ENCODE assay signal across 8 mouse cellular contexts in the genomic region with DNA sequence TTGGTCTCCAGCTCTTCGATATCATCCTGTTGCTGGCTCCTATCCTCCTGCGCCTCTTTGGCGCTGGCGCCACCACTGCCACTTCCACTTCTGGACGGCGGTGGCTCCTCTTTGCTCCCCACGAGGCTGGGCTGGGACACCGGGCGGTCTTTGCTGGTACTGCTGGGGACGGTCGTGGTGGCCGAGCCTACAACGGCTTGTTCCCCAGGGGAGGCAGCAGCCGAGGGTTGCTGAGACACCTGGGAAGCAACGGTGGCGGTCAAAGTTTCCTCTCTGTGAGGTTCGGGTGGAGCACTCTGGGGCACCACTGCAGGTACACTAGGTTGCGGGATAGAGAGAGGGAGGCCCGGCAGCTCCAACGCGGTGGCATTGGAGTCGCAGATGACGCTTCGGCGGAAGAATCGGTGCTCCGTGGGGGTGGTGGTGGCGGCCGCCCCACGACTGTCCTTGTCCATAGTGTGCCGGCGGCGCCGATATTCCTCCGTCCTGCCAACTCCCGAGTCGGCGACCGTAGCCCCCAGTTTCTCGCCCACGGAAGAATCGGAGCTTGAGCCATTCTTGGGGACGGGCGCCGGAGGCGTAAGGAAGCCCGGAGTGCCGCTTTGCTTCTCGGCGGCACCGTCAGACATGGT. TPM values are rescaled to one million over a fixed set of nuclear protein-coding genes. Genes with fewer than 3 reads are reported as not detected.
A peak's percentile ranks its signal among the peaks of the same experiment; 100 is the strongest.
DNase-seq lines count a peak whose midpoint lies in the region; ATAC-seq and TF ChIP-seq lines count a peak whose summit lies in the region.

No protein-coding gene starts in this region.

- H3K4me3 ChIP-seq in bone marrow macrophage, adult 2 months (ENCODE audit: insufficient read depth, low read length) = peak overlapping the region; percentile 83
- peak overlapping the region; percentile 100 for H3K4me3 ChIP-seq in erythroblast, embryonic 14.5 days (replicated peaks)
- H3K4me3 ChIP-seq in heart, embryonic 12.5 days = peak overlapping the region; percentile 97
- peak overlapping the region; percentile 93 for H3K4me3 ChIP-seq in kidney, embryonic 16.5 days (ENCODE audit: low read length)
- peak overlapping the region; percentile 84 for H3K4me3 ChIP-seq in liver, embryonic 12.5 days
- H3K4me3 ChIP-seq in myocyte = peak overlapping the region; percentile 97

- peaks cover 56% of the 10 kb centered on the region for H3K79me2 ChIP-seq in myocyte (ENCODE audit: control insufficient read depth, insufficient read depth)

- peak; percentile 81 for DNase-seq in CD4-positive helper T cell, adult 2 months (ENCODE audit: low read depth, low spot score)
- DNase-seq in spleen, postnatal 4 days (ENCODE audit: low spot score in 2 of 2) = peak; percentile 84 to 92

- under 1% methylated on average over 51 of the region's 51 CpGs for WGBS in heart, embryonic 12.5 days
- WGBS in kidney, embryonic 16.5 days = under 1% methylated on average over 51 of the region's 51 CpGs
- WGBS in liver, embryonic 12.5 days (ENCODE audit: insufficient replicate concordance) = under 1% methylated on average over 51 of the region's 51 CpGs

- TF ChIP-seq POLR2A in bone marrow macrophage, adult 2 months (IDR thresholded peaks at IDR 0.05; ENCODE audit: borderline replicate concordance, low read depth, low read length) = no peak
- TF ChIP-seq POLR2A in myocyte (IDR thresholded peaks at IDR 0.05; ENCODE audit: insufficient read length, low read depth) = peak; percentile 36

- H3K27ac ChIP-seq in bone marrow macrophage, adult 2 months (ENCODE audit: insufficient read depth, low read depth, low read length) = peak overlapping the region; percentile 97
- H3K27ac ChIP-seq in heart, embryonic 12.5 days (ENCODE audit: poor library complexity, severe bottlenecking) = peak overlapping the region; percentile 99
- H3K27ac ChIP-seq in kidney, embryonic 16.5 days (ENCODE audit: low read length) = peak overlapping the region; percentile 99
- H3K27ac ChIP-seq in liver, embryonic 12.5 days = peak overlapping the region; percentile 100

- peak; percentile 37; the same call in 1 of the 2 replicates for ATAC-seq in heart, embryonic 12.5 days (ENCODE audit: insufficient number of reproducible peaks, low FRiP score)
- ATAC-seq in kidney, embryonic 16.5 days (ENCODE audit: low FRiP score, low TSS enrichment) = peak; percentile 6; the same call in 1 of the 2 replicates
- peak; percentile 6; the same call in 1 of the 2 replicates for ATAC-seq in liver, embryonic 12.5 days

- H3K27me3 ChIP-seq in erythroblast, embryonic 14.5 days (ENCODE audit: control insufficient read depth) = no peaks in the 10 kb centered on the region; the same call in 1 of the 2 replicates
- no peaks in the 10 kb centered on the region for H3K27me3 ChIP-seq in heart, embryonic 12.5 days (replicated peaks)
- H3K27me3 ChIP-seq in kidney, embryonic 16.5 days (ENCODE audit: insufficient read depth, low read length) = no peaks in the 10 kb centered on the region
- no peaks in the 10 kb centered on the region for H3K27me3 ChIP-seq in liver, embryonic 12.5 days (replicated peaks)
- no peaks in the 10 kb centered on the region for H3K27me3 ChIP-seq in myocyte (ENCODE audit: control insufficient read depth, insufficient read depth, insufficient read length)

- H3K9me3 ChIP-seq in erythroblast, embryonic 14.5 days (ENCODE audit: control insufficient read depth, low read length) = no peaks in the 10 kb centered on the region
- H3K9me3 ChIP-seq in heart, embryonic 12.5 days (replicated peaks) = no peaks in the 10 kb centered on the region
- H3K9me3 ChIP-seq in kidney, embryonic 16.5 days (ENCODE audit: low read length) = no peaks in the 10 kb centered on the region
- no peaks in the 10 kb centered on the region for H3K9me3 ChIP-seq in liver, embryonic 12.5 days (replicated peaks)

- peak overlapping the region; percentile 77 for H3ac ChIP-seq in myocyte (ENCODE audit: control insufficient read depth, insufficient read length)

- H3K4me2 ChIP-seq in heart, embryonic 12.5 days = peak overlapping the region; percentile 83
- peak overlapping the region; percentile 62 for H3K4me2 ChIP-seq in kidney, embryonic 16.5 days (replicated peaks; ENCODE audit: low read depth, low read length)
- peak overlapping the region; percentile 78 for H3K4me2 ChIP-seq in liver, embryonic 12.5 days
- H3K4me2 ChIP-seq in myocyte (ENCODE audit: low read depth) = peak overlapping the region; percentile 84

- no peak for TF ChIP-seq CTCF in bone marrow macrophage, adult 2 months (IDR thresholded peaks at IDR 0.05; ENCODE audit: low read depth, low read length)

- H3K9ac ChIP-seq in heart, embryonic 12.5 days = peak overlapping the region; percentile 98
- H3K9ac ChIP-seq in kidney, embryonic 16.5 days (replicated peaks; ENCODE audit: low read length) = peak overlapping the region; percentile 94
- H3K9ac ChIP-seq in liver, embryonic 12.5 days = peak overlapping the region; percentile 97

- H3K4me1 ChIP-seq in bone marrow macrophage, adult 2 months (ENCODE audit: control insufficient read depth, insufficient read depth, low read length) = peaks cover 9% of the 10 kb centered on the region
- peaks cover 29% of the 10 kb centered on the region for H3K4me1 ChIP-seq in erythroblast, embryonic 14.5 days (ENCODE audit: control insufficient read depth)
- H3K4me1 ChIP-seq in heart, embryonic 12.5 days (replicated peaks) = 0 out of 2 replicates have a peak, but pooled peaks cover 6% of the 10 kb centered on the region
- H3K4me1 ChIP-seq in kidney, embryonic 16.5 days (ENCODE audit: insufficient read depth, low read length) = peaks cover 10% of the 10 kb centered on the region
- H3K4me1 ChIP-seq in liver, embryonic 12.5 days = peaks cover 39% of the 10 kb centered on the region

- H3K36me3 ChIP-seq in erythroblast, embryonic 14.5 days (ENCODE audit: control insufficient read depth) = peaks cover 52% of the 10 kb centered on the region
- peaks cover 11% of the 10 kb centered on the region for H3K36me3 ChIP-seq in heart, embryonic 12.5 days
- H3K36me3 ChIP-seq in kidney, embryonic 16.5 days (ENCODE audit: insufficient read depth, low read length) = no peaks in the 10 kb centered on the region
- peaks cover 33% of the 10 kb centered on the region for H3K36me3 ChIP-seq in liver, embryonic 12.5 days
- H3K36me3 ChIP-seq in myocyte (ENCODE audit: control insufficient read depth, insufficient read depth) = peaks cover 10% of the 10 kb centered on the region

TF ChIP-seq in myocyte, 11 proteins besides CTCF, POLR2A, EP300 and RAD21:
- TF ChIP-seq REST (IDR thresholded peaks at IDR 0.05; ENCODE audit: insufficient read depth, insufficient read length) = no peak
- TF ChIP-seq TCF12 (IDR thresholded peaks at IDR 0.05; ENCODE audit: insufficient read depth, poor library complexity, severe bottlenecking) = no peak
- TF ChIP-seq POLR2AphosphoS2 (IDR thresholded peaks at IDR 0.05; ENCODE audit: insufficient read length, low read depth) = peak; percentile 69
- no peak for TF ChIP-seq CEBPB (IDR thresholded peaks at IDR 0.05; ENCODE audit: insufficient read depth, poor library complexity, severe bottlenecking)

RNA-seq across cellular contexts. Expression of a gene that starts 1.4 kb away (rescaled TPM):
- 336 and 345 TPM in 2 replicates for polyA plus RNA-seq in bone marrow macrophage, adult 2 months (2012; ENCODE audit: insufficient read depth, insufficient read length, missing spikeins)
- polyA plus RNA-seq in erythroblast, embryonic 14.5 days (2012) = 3.1 and 4.3 TPM in 2 replicates
- polyA plus RNA-seq in heart, embryonic 12.5 days (2016; fragmentation: Nextera tagmentation; extraction: Ambion mirVana) = 94.6 and 107 TPM in 2 replicates
- polyA plus RNA-seq in kidney, embryonic 16.5 days (2015; fragmentation: Nextera tagmentation; extraction: Ambion mirVana) = 40.7 and 57.0 TPM in 2 replicates
- polyA plus RNA-seq in liver, embryonic 12.5 days (2016; fragmentation: Nextera tagmentation; extraction: Ambion mirVana) = 31.3 and 36.5 TPM in 2 replicates
- polyA plus RNA-seq in myocyte (2012; fragmentation: generic; extraction: Trizol) = 90.3 TPM

RNA-seq across cellular contexts. Expression of a gene that starts 56.0 kb away (rescaled TPM):
- polyA plus RNA-seq in bone marrow macrophage, adult 2 months (2012; ENCODE audit: insufficient read depth, insufficient read length, missing spikeins) = not detected in 2 replicates
- polyA plus RNA-seq in erythroblast, embryonic 14.5 days (2012) = not detected in 2 replicates
- not detected in 2 replicates for polyA plus RNA-seq in heart, embryonic 12.5 days (2016; fragmentation: Nextera tagmentation; extraction: Ambion mirVana)
- polyA plus RNA-seq in kidney, embryonic 16.5 days (2015; fragmentation: Nextera tagmentation; extraction: Ambion mirVana) = 0.19 TPM in 1 of 2 replicates, not detected in the other
- not detected in 2 replicates for polyA plus RNA-seq in liver, embryonic 12.5 days (2016; fragmentation: Nextera tagmentation; extraction: Ambion mirVana)
- polyA plus RNA-seq in myocyte (2012; fragmentation: generic; extraction: Trizol) = 0.05 TPM

Comparison
In these comparisons a context has a peak if more than half of its experiments do, and no peak if none do; other contexts are left out.
1. Peak in every context shown above with its lines: DNase-seq, ATAC-seq, H3K4me3 ChIP-seq and H3K27ac ChIP-seq.